Mouse (Mus musculus): Measurements from ENCODE around the gene Igf2. TPM values are rescaled to one million over a fixed set of nuclear protein-coding genes. Genes with fewer than 3 reads are reported as not detected.

Gene Igf2
- polyA plus RNA-seq, 1 experiment from 2014 or later = 978 TPM

DNA sequence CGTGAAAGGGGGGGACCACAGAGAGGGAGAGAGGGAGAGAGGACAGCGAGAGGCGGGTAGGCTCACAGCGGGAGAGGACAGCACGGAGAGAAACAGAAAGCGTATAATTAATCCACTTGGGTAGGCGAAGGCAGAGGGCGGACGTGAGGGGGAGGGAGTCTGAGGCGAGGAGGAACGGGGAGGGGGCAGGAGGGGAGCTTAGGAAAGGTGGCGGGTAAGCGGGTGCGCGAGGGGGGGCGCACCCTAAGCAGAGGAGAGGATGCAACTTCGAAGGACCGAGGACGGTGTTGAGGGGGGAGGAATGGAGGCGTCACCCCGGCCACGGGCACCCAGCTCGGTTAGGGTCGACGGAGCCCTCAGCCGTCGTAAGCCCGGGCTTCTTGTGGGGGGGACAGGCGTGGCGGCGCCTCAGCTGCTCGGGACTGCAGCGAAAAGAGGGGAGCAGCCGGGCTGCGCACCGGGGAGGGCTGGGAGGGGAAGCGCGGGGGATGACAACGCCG lies 7.9 kb downstream of the Igf2 start:
- H3K4me1 ChIP-seq (replicated peaks) = peaks cover 28% of the 10 kb centered on the region
- peak; percentile 5; the same call in 1 of the 2 replicates for ATAC-seq
- H3K27ac ChIP-seq = peak overlapping the region; percentile 92
- H3K27me3 ChIP-seq (replicated peaks) = peaks cover 82% of the 10 kb centered on the region
- peak overlapping the region; percentile 74 for H3K9ac ChIP-seq
- peak overlapping the region; percentile 73 for H3K4me2 ChIP-seq (replicated peaks)
- no peaks in the 10 kb centered on the region for H3K9me3 ChIP-seq
- peak overlapping the region; percentile 58 for H3K4me3 ChIP-seq (replicated peaks)
- WGBS = under 1% methylated on average over 35 of the region's 40 CpGs
- H3K36me3 ChIP-seq = 0 out of 2 replicates have a peak, but pooled peaks cover 5% of the 10 kb centered on the region

DNA sequence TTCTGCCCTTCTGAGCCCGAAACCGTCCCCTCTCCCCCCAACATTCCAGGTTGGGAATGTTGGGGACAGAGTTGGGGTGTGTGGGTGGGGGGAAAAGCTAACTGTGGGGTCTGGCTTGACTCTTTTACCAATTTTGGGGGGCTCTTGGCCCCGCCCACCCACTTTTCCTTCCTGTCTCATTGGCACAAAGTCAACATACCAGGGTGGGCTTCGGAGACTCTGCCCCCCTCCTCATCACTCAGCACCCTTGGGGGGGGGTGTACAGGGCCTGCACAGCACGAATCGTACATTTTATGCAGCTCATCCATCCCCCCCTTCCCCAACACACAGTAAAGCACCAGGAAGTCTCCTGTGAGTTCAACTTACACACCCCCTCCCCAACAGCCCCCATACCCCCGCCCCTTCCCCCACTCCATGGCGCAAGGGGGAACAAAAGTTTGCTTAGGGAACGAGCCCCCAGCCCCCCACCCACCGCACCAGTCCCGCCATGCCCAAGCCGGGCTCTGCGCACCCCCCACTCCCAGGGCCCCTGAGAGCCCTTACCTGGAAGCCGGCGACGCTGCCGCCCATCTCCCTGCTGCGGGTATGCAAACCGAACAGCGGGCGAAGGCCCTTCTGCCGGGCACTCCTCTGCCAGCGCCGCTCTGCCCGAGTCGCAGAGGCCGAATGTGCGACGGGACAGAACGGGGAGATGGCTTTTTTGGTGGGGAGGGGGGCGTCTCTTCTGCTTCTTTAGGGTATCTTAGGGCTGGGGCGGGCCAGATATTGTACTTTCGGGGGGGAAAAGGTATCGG lies 8.6 kb downstream of the Igf2 start:
- Histone ChIP-seq H3K4me1 (replicated peaks) (peaks cover 27% of the 10 kb centered on the region), H3K9me3 (no peaks in the 10 kb centered on the region), H3K27ac (peak overlapping the region; percentile 92), H3K27me3 (replicated peaks) (peaks cover 80% of the 10 kb centered on the region), H3K9ac (peak overlapping the region; percentile 74), H3K36me3 (0 out of 2 replicates have a peak, but pooled peaks cover 6% of the 10 kb centered on the region), H3K4me2 (replicated peaks) (peak overlapping the region; percentile 73), H3K4me3 (replicated peaks) (peak overlapping the region; percentile 58)
- no peak for ATAC-seq
- WGBS = 2% methylated on average over 34 of the region's 34 CpGs

DNA sequence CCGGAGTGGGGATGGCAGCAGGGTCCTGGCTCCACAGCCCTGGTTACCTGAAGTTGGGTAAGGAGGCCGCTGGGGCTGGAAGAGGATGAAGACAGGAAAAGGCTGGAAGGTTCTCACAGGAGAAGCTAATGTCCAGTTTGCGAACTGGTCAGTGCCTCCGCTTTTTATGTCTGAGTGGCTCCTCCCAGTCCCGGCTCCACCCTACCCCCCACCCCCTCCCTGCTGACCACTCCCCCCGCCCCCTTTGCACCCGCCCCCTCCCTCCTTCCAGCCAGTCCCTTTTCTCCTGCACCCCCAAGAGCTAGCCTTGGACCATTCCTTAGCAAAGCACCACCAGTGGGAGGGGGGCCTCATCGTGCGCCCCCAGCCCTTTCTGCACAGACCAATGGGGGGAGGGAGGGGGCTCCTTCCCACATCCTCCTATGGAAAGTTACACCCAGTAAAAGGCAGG lies 9.2 kb downstream of the Igf2 start:
- Histone ChIP-seq H3K27me3 (replicated peaks) (peaks cover 80% of the 10 kb centered on the region), H3K9me3 (no peaks in the 10 kb centered on the region), H3K4me3 (replicated peaks) (peak overlapping the region; percentile 58), H3K27ac (peak overlapping the region; percentile 92), H3K4me1 (replicated peaks) (peaks cover 27% of the 10 kb centered on the region), H3K9ac (peak overlapping the region; percentile 74), H3K4me2 (replicated peaks) (peak overlapping the region; percentile 73), H3K36me3 (0 out of 2 replicates have a peak, but pooled peaks cover 6% of the 10 kb centered on the region)
- peak; percentile 23 for ATAC-seq
- WGBS = 8% methylated on average over 7 of the region's 9 CpGs

DNA sequence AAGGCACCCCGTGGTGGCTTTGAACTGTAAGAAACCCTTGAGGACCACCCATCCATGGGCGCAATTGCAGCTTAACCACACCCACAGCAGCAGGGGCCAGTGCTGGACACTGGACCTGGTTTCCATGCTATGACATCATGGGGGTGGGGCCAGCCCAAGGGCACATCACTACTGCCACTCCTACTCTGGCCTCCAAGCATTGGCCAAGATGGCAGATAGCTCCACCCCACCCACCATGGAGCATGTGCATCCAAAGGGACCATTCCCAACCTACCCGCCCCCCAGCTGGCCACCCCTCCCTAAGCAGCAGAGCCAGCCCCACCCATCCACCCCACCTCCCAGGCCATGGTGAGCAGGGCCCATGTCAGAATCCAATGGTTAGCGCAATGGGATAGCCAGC lies 10.6 kb downstream of the Igf2 start:
- WGBS = 38% methylated on average over 4 of the region's 4 CpGs
- H3K4me3 ChIP-seq (replicated peaks) = peak overlapping the region; percentile 58
- peak overlapping the region; percentile 73 for H3K4me2 ChIP-seq (replicated peaks)
- no peaks in the 10 kb centered on the region for H3K9me3 ChIP-seq
- peak overlapping the region; percentile 51; the same call in 1 of the 2 replicates for H3K27ac ChIP-seq
- peaks cover 26% of the 10 kb centered on the region for H3K4me1 ChIP-seq (replicated peaks)
- 0 out of 2 replicates have a peak, but pooled peaks cover 6% of the 10 kb centered on the region for H3K36me3 ChIP-seq
- ATAC-seq = peak; percentile 47
- peaks cover 77% of the 10 kb centered on the region for H3K27me3 ChIP-seq (replicated peaks)
- peak overlapping the region; percentile 61 for H3K9ac ChIP-seq

DNA sequence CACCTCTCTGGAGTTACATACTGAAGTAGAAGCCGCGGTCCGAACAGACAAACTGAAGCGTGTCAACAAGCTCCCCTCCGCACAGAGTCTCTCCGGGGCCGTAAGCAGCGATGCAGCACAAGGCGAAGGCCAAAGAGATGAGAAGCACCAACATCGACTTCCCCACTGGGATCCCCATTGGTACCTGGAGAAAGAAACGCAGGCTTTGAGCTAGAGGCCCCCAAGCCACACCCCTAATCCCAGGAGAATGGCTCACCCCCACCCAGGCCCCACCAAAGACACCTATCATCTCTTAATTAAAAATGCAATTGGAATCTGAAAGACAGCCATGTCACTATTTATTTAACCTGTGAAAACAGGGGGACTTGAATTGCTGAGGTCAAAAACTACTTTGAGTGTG lies 11.0 kb downstream of the Igf2 start:
- H3K27ac ChIP-seq = no peak overlapping the region
- peaks cover 22% of the 10 kb centered on the region for H3K4me1 ChIP-seq (replicated peaks)
- peak overlapping the region; percentile 39 for H3K9ac ChIP-seq
- peaks cover 72% of the 10 kb centered on the region for H3K27me3 ChIP-seq (replicated peaks)
- H3K4me2 ChIP-seq (replicated peaks) = peak overlapping the region; percentile 73
- H3K36me3 ChIP-seq = 0 out of 2 replicates have a peak, but pooled peaks cover 6% of the 10 kb centered on the region
- ATAC-seq = no peak
- H3K4me3 ChIP-seq (replicated peaks) = peak overlapping the region; percentile 58
- WGBS = 14% methylated on average over 11 of the region's 11 CpGs
- H3K9me3 ChIP-seq = no peaks in the 10 kb centered on the region

GRCm38 (mm10) chr7:142653726-142654125 lies 12.9 kb downstream of the Igf2 start:
- no peak overlapping the region; the same call in 1 of the 2 replicates for H3K9ac ChIP-seq
- H3K9me3 ChIP-seq = no peaks in the 10 kb centered on the region
- H3K27me3 ChIP-seq (replicated peaks) = peaks cover 55% of the 10 kb centered on the region
- H3K4me2 ChIP-seq (replicated peaks) = peak overlapping the region; percentile 73
- no peak overlapping the region for H3K4me3 ChIP-seq (replicated peaks)
- H3K27ac ChIP-seq = peak overlapping the region; percentile 41
- 0 out of 2 replicates have a peak, but pooled peaks cover 6% of the 10 kb centered on the region for H3K36me3 ChIP-seq
- peaks cover 8% of the 10 kb centered on the region; the same call in 1 of the 2 replicates for H3K4me1 ChIP-seq (replicated peaks)
- 22% methylated on average over 18 of the region's 18 CpGs for WGBS
- ATAC-seq = no peak

DNA sequence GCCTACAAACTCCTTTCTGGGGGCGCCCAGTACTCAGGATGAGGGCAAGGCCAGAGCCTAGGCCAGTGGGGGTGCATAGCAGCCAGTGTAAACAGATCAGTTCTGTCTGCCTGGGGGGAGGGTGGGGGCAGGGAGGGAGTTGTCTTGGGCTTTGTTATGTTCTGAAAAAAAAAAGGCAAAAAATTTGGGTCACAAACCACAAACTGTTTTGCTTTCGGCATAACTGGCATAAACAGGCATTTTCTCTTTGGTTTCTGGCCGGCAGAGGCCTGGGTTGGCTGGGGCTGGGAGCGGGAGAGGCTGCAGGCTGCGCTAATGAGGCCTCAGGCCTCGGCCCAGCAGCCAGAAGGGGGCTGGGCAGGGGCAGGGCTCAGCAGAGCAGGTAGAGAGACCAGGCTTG lies 19.9 kb downstream of the Igf2 start:
- Histone ChIP-seq H3K4me1 (replicated peaks) (peaks cover 3% of the 10 kb centered on the region; the same call in 1 of the 2 replicates), H3K9ac (no peak overlapping the region), H3K4me3 (replicated peaks) (no peak overlapping the region), H3K9me3 (no peaks in the 10 kb centered on the region), H3K27me3 (replicated peaks) (no peaks in the 10 kb centered on the region), H3K36me3 (no peaks in the 10 kb centered on the region), H3K27ac (no peak overlapping the region), H3K4me2 (replicated peaks) (no peak overlapping the region)
- 37% methylated on average over 6 of the region's 6 CpGs for WGBS
- ATAC-seq = no peak

- no peak overlapping the region for H3K4me3 ChIP-seq (replicated peaks)
- H3K9ac ChIP-seq = no peak overlapping the region
- H3K9me3 ChIP-seq = no peaks in the 10 kb centered on the region
- no peak overlapping the region for H3K4me2 ChIP-seq (replicated peaks)
- H3K4me1 ChIP-seq (replicated peaks) = peaks cover 3% of the 10 kb centered on the region; the same call in 1 of the 2 replicates
- H3K27me3 ChIP-seq (replicated peaks) = no peaks in the 10 kb centered on the region
- H3K27ac ChIP-seq = no peak overlapping the region
- H3K36me3 ChIP-seq = no peaks in the 10 kb centered on the region
- WGBS = 36% methylated on average over 5 of the region's 5 CpGs
- no peak for ATAC-seq
Observed at GRCm38 (mm10) chr7:142645045-142645444, 21.6 kb downstream of the Igf2 start.

DNA sequence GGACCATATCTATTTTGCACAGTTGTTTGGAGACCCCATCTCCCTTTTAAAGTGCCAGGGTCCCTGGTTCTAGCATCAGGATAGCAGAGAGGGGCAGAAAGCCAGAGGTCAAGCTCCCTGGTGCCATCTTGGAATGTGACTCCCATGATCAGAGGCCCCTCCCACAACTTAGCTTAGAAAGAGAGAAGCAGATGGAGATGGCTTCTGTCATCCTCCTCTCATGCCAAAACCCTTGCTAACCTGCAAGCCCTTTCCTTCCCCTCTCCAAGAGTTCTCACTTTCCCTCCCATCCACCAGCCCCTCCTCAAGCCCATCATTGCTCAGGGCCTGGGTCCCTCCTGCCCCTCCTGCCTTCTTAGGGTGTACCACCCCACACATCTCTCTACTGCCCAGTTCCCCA lies 30.4 kb downstream of the Igf2 start:
- no peak overlapping the region for H3K4me3 ChIP-seq (replicated peaks)
- no peaks in the 10 kb centered on the region for H3K36me3 ChIP-seq
- H3K27ac ChIP-seq = no peak overlapping the region
- no peaks in the 10 kb centered on the region for H3K9me3 ChIP-seq
- no peaks in the 10 kb centered on the region for H3K27me3 ChIP-seq (replicated peaks)
- no peak overlapping the region for H3K4me2 ChIP-seq (replicated peaks)
- no peak for ATAC-seq
- no peaks in the 10 kb centered on the region for H3K4me1 ChIP-seq (replicated peaks)
- H3K9ac ChIP-seq = no peak overlapping the region

DNA sequence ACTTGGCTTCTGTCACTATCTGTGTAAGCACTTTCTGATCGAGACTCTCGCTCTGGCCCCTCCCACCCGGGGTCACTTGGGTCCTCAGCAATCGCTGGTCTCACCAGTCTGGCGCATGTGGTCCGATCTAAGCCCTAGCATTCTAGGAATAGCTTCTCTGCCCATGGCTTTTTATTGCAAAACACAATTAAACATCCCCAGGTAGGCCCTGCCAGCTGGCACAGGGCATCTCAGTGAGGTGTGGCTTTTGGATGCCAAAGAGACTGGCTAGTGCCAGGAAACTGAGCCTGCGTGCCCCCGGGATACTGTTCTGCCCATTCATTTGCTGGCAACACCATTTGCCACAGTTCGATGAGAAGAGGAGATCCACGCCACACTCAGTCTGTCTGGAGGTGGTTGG lies 35.9 kb downstream of the Igf2 start:
- no peak overlapping the region for H3K27ac ChIP-seq
- no peak overlapping the region for H3K9ac ChIP-seq
- H3K4me3 ChIP-seq (replicated peaks) = no peak overlapping the region
- no peaks in the 10 kb centered on the region for H3K9me3 ChIP-seq
- no peak for ATAC-seq
- H3K27me3 ChIP-seq (replicated peaks) = no peaks in the 10 kb centered on the region
- H3K36me3 ChIP-seq = no peaks in the 10 kb centered on the region
- H3K4me1 ChIP-seq (replicated peaks) = no peaks in the 10 kb centered on the region
- 71% methylated on average over 10 of the region's 10 CpGs for WGBS
- H3K4me2 ChIP-seq (replicated peaks) = no peak overlapping the region

- Histone ChIP-seq H3K27me3 (replicated peaks) (no peaks in the 10 kb centered on the region), H3K9ac (no peak overlapping the region), H3K4me2 (replicated peaks) (no peak overlapping the region), H3K4me3 (replicated peaks) (no peak overlapping the region), H3K36me3 (no peaks in the 10 kb centered on the region), H3K4me1 (replicated peaks) (no peaks in the 10 kb centered on the region), H3K27ac (no peak overlapping the region), H3K9me3 (no peaks in the 10 kb centered on the region)
- 84% methylated on average over 6 of the region's 6 CpGs for WGBS
- no peak for ATAC-seq
Observed at GRCm38 (mm10) chr7:142629806-142630205, 36.8 kb downstream of the Igf2 start.

DNA sequence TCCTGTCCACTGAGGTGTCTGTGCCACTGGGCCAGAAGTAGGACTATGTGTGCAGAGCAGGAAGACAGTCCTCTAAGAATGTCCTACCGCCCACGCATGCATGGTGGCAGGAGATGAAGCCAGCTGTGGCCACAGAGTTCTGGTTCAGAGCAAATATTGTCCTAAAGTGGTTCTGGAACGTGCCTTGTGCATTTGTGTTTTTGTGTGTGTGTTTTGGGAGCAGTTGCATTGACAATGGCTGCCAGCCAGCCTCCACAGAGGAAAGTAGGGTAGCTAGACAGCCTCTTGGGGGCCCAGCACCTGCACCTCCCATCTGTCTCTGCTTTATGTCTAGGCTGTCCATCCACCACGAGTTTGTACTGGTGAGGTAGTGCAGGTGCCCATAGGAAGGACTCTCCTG lies 44.4 kb downstream of the Igf2 start:
- ATAC-seq = no peak
- WGBS = 74% methylated on average over 4 of the region's 4 CpGs

More for the DNA sequence above, 44.4 kb downstream of the Igf2 start:
- Histone ChIP-seq H3K4me1 (replicated peaks) (no peaks in the 10 kb centered on the region), H3K4me3 (replicated peaks) (no peak overlapping the region), H3K27ac (no peak overlapping the region), H3K27me3 (replicated peaks) (no peaks in the 10 kb centered on the region), H3K36me3 (no peaks in the 10 kb centered on the region), H3K4me2 (replicated peaks) (no peak overlapping the region), H3K9me3 (no peaks in the 10 kb centered on the region), H3K9ac (no peak overlapping the region)

Data from intestine, embryonic 15.5 days (tissue).